Mouse (Mus musculus): ENCODE results near the gene Jagn1. TPM values are rescaled to one million over a fixed set of nuclear protein-coding genes. Genes with fewer than 3 reads are reported as not detected.

Gene Jagn1
- total RNA-seq, 1 experiment, result 119 TPM

- no peak overlapping the region for H3K27ac ChIP-seq (ENCODE audit: insufficient read depth, low read depth, low read length, poor library complexity, severe bottlenecking)
- H3K4me1 ChIP-seq (ENCODE audit: control insufficient read depth in 2 of 2, insufficient read depth in 2 of 2, low read length in 2 of 2, poor library complexity in 1 of 2), result no peaks in the 10 kb centered on the region
- no peak overlapping the region for H3K9ac ChIP-seq (ENCODE audit: insufficient read depth, low read depth, low read length, poor library complexity, severe bottlenecking)
- no peaks in the 10 kb centered on the region for H3K9me3 ChIP-seq (ENCODE audit: control insufficient read depth, insufficient read depth, low read depth, low read length)
- no peak for DNase-seq (ENCODE audit: low read depth, low spot score)
- H3K36me3 ChIP-seq (ENCODE audit: control insufficient read depth, insufficient read depth, low read length, poor library complexity, severe bottlenecking), result peaks cover 12% of the 10 kb centered on the region
- no peak overlapping the region for H3K4me3 ChIP-seq (ENCODE audit: insufficient read depth in 1 of 2, low read depth in 1 of 2, low read length in 2 of 2, poor library complexity in 1 of 2, severe bottlenecking in 1 of 2)
- TF ChIP-seq ZC3H11A (IDR thresholded peaks at IDR 0.05; ENCODE audit: borderline replicate concordance, low read depth, low read length) (no peak), CHD2 (IDR thresholded peaks at IDR 0.05; ENCODE audit: low read depth, low read length) (no peak), HCFC1 (IDR thresholded peaks at IDR 0.05; ENCODE audit: borderline replicate concordance, insufficient read depth, low read length) (no peak), MAFK (IDR thresholded peaks at IDR 0.05; ENCODE audit: insufficient read depth, low read depth, low read length) (no peak), ZNF384 (IDR thresholded peaks at IDR 0.05; ENCODE audit: low read depth, low read length) (no peak)
- in situ Hi-C loops (cut with MboI; ENCODE audit: low sequenced_read_pairs in 2 of 2, unreplicated experiment in 2 of 2), result no loop called here
These were observed 9.5 kb downstream of the Jagn1 start for GRCm38 (mm10) chr6:113451839-113452238.

DNA sequence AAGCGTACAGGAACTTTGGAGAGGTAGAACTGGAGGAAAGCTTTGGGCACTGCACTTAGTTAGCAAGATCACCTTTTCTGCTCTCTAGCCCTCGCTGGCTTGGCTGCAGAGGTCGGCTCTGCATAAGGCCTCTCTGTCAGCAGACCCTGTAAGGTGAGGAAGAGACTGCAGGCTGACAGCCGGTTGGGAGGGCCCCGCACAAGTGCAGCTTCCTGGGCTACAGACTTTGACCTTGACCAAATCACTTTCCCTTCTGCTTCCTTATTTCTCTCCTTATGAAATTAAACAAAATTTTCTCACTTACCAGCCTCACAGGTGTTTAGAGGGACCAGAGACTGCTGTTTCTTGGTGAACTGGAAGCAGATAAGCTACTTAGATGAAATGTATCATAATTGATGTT, 12.6 kb downstream of the Jagn1 start:
- TF ChIP-seq ZC3H11A (IDR thresholded peaks at IDR 0.05; ENCODE audit: borderline replicate concordance, low read depth, low read length), result no peak
- TF ChIP-seq CHD2 (IDR thresholded peaks at IDR 0.05; ENCODE audit: low read depth, low read length), result no peak
- TF ChIP-seq ZNF384 (IDR thresholded peaks at IDR 0.05; ENCODE audit: low read depth, low read length), result no peak
- no peak for TF ChIP-seq HCFC1 (IDR thresholded peaks at IDR 0.05; ENCODE audit: borderline replicate concordance, insufficient read depth, low read length)
- TF ChIP-seq MAFK (IDR thresholded peaks at IDR 0.05; ENCODE audit: insufficient read depth, low read depth, low read length), result no peak

GRCm38 (mm10) chr6:113457952-113458534, 15.7 kb downstream of the Jagn1 start, which contains the start of gene Il17re:
Gene Il17re, plus strand, starts transcription at chr6:113458484.
- TF ChIP-seq MAFK (IDR thresholded peaks at IDR 0.05; ENCODE audit: insufficient read depth, low read depth, low read length), result no peak
- TF ChIP-seq HCFC1 (IDR thresholded peaks at IDR 0.05; ENCODE audit: borderline replicate concordance, insufficient read depth, low read length), result no peak
- TF ChIP-seq ZNF384 (IDR thresholded peaks at IDR 0.05; ENCODE audit: low read depth, low read length), result no peak
- no peak for TF ChIP-seq ZC3H11A (IDR thresholded peaks at IDR 0.05; ENCODE audit: borderline replicate concordance, low read depth, low read length)
- TF ChIP-seq CHD2 (IDR thresholded peaks at IDR 0.05; ENCODE audit: low read depth, low read length), result no peak
- Histone ChIP-seq H3K9me3 (ENCODE audit: control insufficient read depth, insufficient read depth, low read depth, low read length) (no peaks in the 10 kb centered on the region), H3K27ac (ENCODE audit: insufficient read depth, low read depth, low read length, poor library complexity, severe bottlenecking) (no peak within 1 kb of the TSS), H3K4me1 (ENCODE audit: control insufficient read depth in 2 of 2, insufficient read depth in 2 of 2, low read length in 2 of 2, poor library complexity in 1 of 2) (peaks cover 4% of the 10 kb centered on the region in 2 experiments; a peak in 1 of 4 replicates), H3K4me3 (ENCODE audit: insufficient read depth in 1 of 2, low read depth in 1 of 2, low read length in 2 of 2, poor library complexity in 1 of 2, severe bottlenecking in 1 of 2) (peak within 1 kb of the TSS in 1 of 2 experiments; percentile 30; a peak in 1 of 4 replicates), H3K9ac (ENCODE audit: insufficient read depth, low read depth, low read length, poor library complexity, severe bottlenecking) (peak within 1 kb of the TSS; percentile 17; the same call in 1 of the 2 replicates), H3K36me3 (ENCODE audit: control insufficient read depth, insufficient read depth, low read length, poor library complexity, severe bottlenecking) (no peaks in the 10 kb centered on the region)
- DNase-seq (ENCODE audit: low read depth, low spot score), result no peak
- in situ Hi-C loops (cut with MboI; ENCODE audit: low sequenced_read_pairs in 2 of 2, unreplicated experiment in 2 of 2), result no loop called here

More for the DNA sequence above, 12.6 kb downstream of the Jagn1 start:
- H3K4me3 ChIP-seq (ENCODE audit: insufficient read depth in 1 of 2, low read depth in 1 of 2, low read length in 2 of 2, poor library complexity in 1 of 2, severe bottlenecking in 1 of 2), result no peak overlapping the region
- DNase-seq (ENCODE audit: low read depth, low spot score), result no peak
- no peak overlapping the region for H3K27ac ChIP-seq (ENCODE audit: insufficient read depth, low read depth, low read length, poor library complexity, severe bottlenecking)
- in situ Hi-C loops (cut with MboI; ENCODE audit: low sequenced_read_pairs in 2 of 2, unreplicated experiment in 2 of 2), result no loop called here
- H3K36me3 ChIP-seq (ENCODE audit: control insufficient read depth, insufficient read depth, low read length, poor library complexity, severe bottlenecking), result no peaks in the 10 kb centered on the region
- H3K4me1 ChIP-seq (ENCODE audit: control insufficient read depth in 2 of 2, insufficient read depth in 2 of 2, low read length in 2 of 2, poor library complexity in 1 of 2), result peaks cover 4% of the 10 kb centered on the region in 2 experiments; a peak in 1 of 4 replicates
- H3K9me3 ChIP-seq (ENCODE audit: control insufficient read depth, insufficient read depth, low read depth, low read length), result no peaks in the 10 kb centered on the region
- H3K9ac ChIP-seq (ENCODE audit: insufficient read depth, low read depth, low read length, poor library complexity, severe bottlenecking), result no peak overlapping the region

DNA sequence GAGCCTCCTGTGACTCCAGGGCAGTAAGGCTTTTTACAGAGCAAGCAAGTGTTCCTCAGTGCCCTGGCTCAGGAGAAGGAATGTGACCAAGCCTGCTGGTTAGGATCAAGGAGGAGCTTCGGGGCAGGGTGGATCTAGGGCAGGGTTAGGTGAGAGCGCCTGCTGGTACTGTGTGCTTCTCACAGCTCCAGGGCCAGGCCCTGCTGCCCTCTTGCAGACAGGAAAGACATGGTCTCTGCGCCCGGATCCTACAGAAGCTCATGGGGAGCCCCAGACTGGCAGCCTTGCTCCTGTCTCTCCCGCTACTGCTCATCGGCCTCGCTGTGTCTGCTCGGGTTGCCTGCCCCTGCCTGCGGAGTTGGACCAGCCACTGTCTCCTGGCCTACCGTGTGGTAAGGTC, 16.3 kb downstream of the Jagn1 start:
- Histone ChIP-seq H3K4me1 (ENCODE audit: control insufficient read depth in 2 of 2, insufficient read depth in 2 of 2, low read length in 2 of 2, poor library complexity in 1 of 2) (peaks cover 4% of the 10 kb centered on the region in 2 experiments; a peak in 1 of 4 replicates), H3K9ac (ENCODE audit: insufficient read depth, low read depth, low read length, poor library complexity, severe bottlenecking) (peak overlapping the region; percentile 17; the same call in 1 of the 2 replicates), H3K27ac (ENCODE audit: insufficient read depth, low read depth, low read length, poor library complexity, severe bottlenecking) (no peak overlapping the region), H3K36me3 (ENCODE audit: control insufficient read depth, insufficient read depth, low read length, poor library complexity, severe bottlenecking) (no peaks in the 10 kb centered on the region), H3K9me3 (ENCODE audit: control insufficient read depth, insufficient read depth, low read depth, low read length) (no peaks in the 10 kb centered on the region), H3K4me3 (ENCODE audit: insufficient read depth in 1 of 2, low read depth in 1 of 2, low read length in 2 of 2, poor library complexity in 1 of 2, severe bottlenecking in 1 of 2) (peak overlapping the region in 1 of 2 experiments; percentile 30; a peak in 1 of 4 replicates)
- in situ Hi-C loops (cut with MboI; ENCODE audit: low sequenced_read_pairs in 2 of 2, unreplicated experiment in 2 of 2), result no loop called here
- no peak for DNase-seq (ENCODE audit: low read depth, low spot score)
- no peak for TF ChIP-seq HCFC1 (IDR thresholded peaks at IDR 0.05; ENCODE audit: borderline replicate concordance, insufficient read depth, low read length)
- no peak for TF ChIP-seq MAFK (IDR thresholded peaks at IDR 0.05; ENCODE audit: insufficient read depth, low read depth, low read length)
